ENCODE assay signal across 14 mouse cellular contexts in genomic region chr7:73721046-73721445, GRCm38 (mm10). TPM values are rescaled to one million over a fixed set of nuclear protein-coding genes. Genes with fewer than 3 reads are reported as not detected.
DNase-seq lines count a peak whose midpoint lies in the region; ATAC-seq and TF ChIP-seq lines count a peak whose summit lies in the region.
"Had no signal": no experiment of that assay in that cellular context is flagged by ENCODE, and none has a peak within 500 bp of the region (broad histone marks: within the 10 kb centered on the region; RNA-seq: fewer than 3 reads in every experiment).

No protein-coding gene starts in this region.

- no peak for TF ChIP-seq CTCF in heart, adult 2 months (IDR thresholded peaks at IDR 0.05)

- H3K9ac ChIP-seq in heart, adult 2 months (ENCODE audit: low read depth, low read length) = no peak overlapping the region
- no peak overlapping the region for H3K9ac ChIP-seq in kidney, embryonic 15.5 days
- H3K9ac ChIP-seq: embryonic facial prominence, embryonic 13.5 days had no signal

- H3K4me2 ChIP-seq in kidney, embryonic 15.5 days = no peak overlapping the region
- H3K4me2 ChIP-seq: embryonic facial prominence, embryonic 13.5 days had no signal

- intact Hi-C loops in heart, adult 2 months (cut with DNase I) = loop anchor here (2.0 kb wide), 1 partner anchor 18 kb away; no protein-coding TSS in a partner anchor

- H3K36me3 ChIP-seq in heart, adult 2 months (ENCODE audit: control insufficient read depth, insufficient read depth, low read length) = peaks cover 4% of the 10 kb centered on the region; the same call in 1 of the 2 replicates
- no peaks in the 10 kb centered on the region for H3K36me3 ChIP-seq in heart, embryonic 10.5 days
- no peaks in the 10 kb centered on the region for H3K36me3 ChIP-seq in kidney, embryonic 15.5 days
- H3K36me3 ChIP-seq: embryonic facial prominence, embryonic 13.5 days had no signal

- TF ChIP-seq POLR2A in heart, adult 2 months (IDR thresholded peaks at IDR 0.05; ENCODE audit: insufficient read depth, low read depth, low read length) = no peak

- peaks cover 12% of the 10 kb centered on the region for H3K4me1 ChIP-seq in heart, adult 2 months (ENCODE audit: control insufficient read depth, insufficient read depth, low read length)
- peaks cover 12% of the 10 kb centered on the region for H3K4me1 ChIP-seq in heart, embryonic 10.5 days
- peaks cover 6% of the 10 kb centered on the region; the same call in 1 of the 2 replicates for H3K4me1 ChIP-seq in kidney, embryonic 15.5 days
- H3K4me1 ChIP-seq: megakaryocyte, embryonic 14.5 days had no signal

- no peak for TF ChIP-seq EP300 in heart, adult 2 months (IDR thresholded peaks at IDR 0.05; ENCODE audit: insufficient read depth, low read depth, low read length)

- WGBS in heart, adult 2 months = 36% methylated on average over 3 of the region's 3 CpGs
- 68% methylated on average over 3 of the region's 3 CpGs for WGBS in heart, embryonic 10.5 days
- 64% methylated on average over 3 of the region's 3 CpGs for WGBS in kidney, embryonic 15.5 days

- H3K27ac ChIP-seq in heart, adult 2 months = no peak overlapping the region; the same call in none of the 2 replicates
- no peak overlapping the region for H3K27ac ChIP-seq in heart, embryonic 10.5 days
- no peak overlapping the region for H3K27ac ChIP-seq in kidney, embryonic 15.5 days
- H3K27ac ChIP-seq: embryonic facial prominence, embryonic 13.5 days had no signal

- DNase-seq in adrenal gland, postnatal 10 days = peak; percentile 30
- no peak for DNase-seq in adrenal gland, adult 2 months
- peak; percentile 36 to 46 for DNase-seq in heart, adult 2 months
- no peak for DNase-seq in heart, embryonic 10.5 days (ENCODE audit: low spot score)
- peak; percentile 42 to 56 for DNase-seq in kidney, postnatal 25 days
- DNase-seq in right cerebral cortex, postnatal 14 days = peak; percentile 48
- no peak for DNase-seq in right cerebral cortex, postnatal 25 days
- DNase-seq: cerebellum, adult 11-12 months; retina, postnatal 1 day; thymus, postnatal 25 days had no signal

- ATAC-seq in kidney, embryonic 15.5 days (replicated peaks; ENCODE audit: low FRiP score) = no peak

- no peak overlapping the region for H3K4me3 ChIP-seq in heart, adult 2 months
- no peak overlapping the region for H3K4me3 ChIP-seq in heart, embryonic 10.5 days
- H3K4me3 ChIP-seq in kidney, embryonic 15.5 days (replicated peaks) = no peak overlapping the region
- H3K4me3 ChIP-seq: embryonic facial prominence, embryonic 13.5 days; megakaryocyte, embryonic 14.5 days had no signal

- H3K79me2 ChIP-seq in heart, adult 2 months (replicated peaks; ENCODE audit: control insufficient read depth, insufficient read depth, low read length) = no peaks in the 10 kb centered on the region

- no peaks in the 10 kb centered on the region for H3K27me3 ChIP-seq in heart, adult 2 months (ENCODE audit: control insufficient read depth, insufficient read depth, low read length)
- peaks cover 3% of the 10 kb centered on the region; the same call in 1 of the 2 replicates for H3K27me3 ChIP-seq in heart, embryonic 10.5 days (ENCODE audit: insufficient read depth, poor library complexity, severe bottlenecking)
- H3K27me3 ChIP-seq in kidney, embryonic 15.5 days = no peaks in the 10 kb centered on the region

- 0 out of 2 replicates have a peak, but pooled peaks cover 4% of the 10 kb centered on the region for H3K9me3 ChIP-seq in heart, embryonic 10.5 days
- H3K9me3 ChIP-seq in kidney, embryonic 15.5 days (replicated peaks) = no peaks in the 10 kb centered on the region
- H3K9me3 ChIP-seq: embryonic facial prominence, embryonic 13.5 days had no signal

RNA-seq across cellular contexts. Expression of gene Fam174b, which starts 19.1 kb away (rescaled TPM):
- total RNA-seq in adrenal gland, postnatal 10 days (2021) = 10 to 100 TPM; 12.1 to 12.7 TPM
- total RNA-seq in adrenal gland, adult 2 months (2021) = 10 to 100 TPM in 1 of 2 experiments, 1 to 10 TPM in 1; 7.7 to 11.5 TPM
- polyA plus RNA-seq in adrenal gland, adult 2 months (2012; rRNA removed) = 18.8 and 19.1 TPM in 2 replicates
- total RNA-seq in heart, adult 2 months (2021) = 100 to 1,000 TPM; 175 to 193 TPM
- 149 and 207 TPM in 2 replicates for polyA plus RNA-seq in heart, adult 2 months (2012; rRNA removed)
- polyA plus RNA-seq in heart, embryonic 10.5 days (2016; fragmentation: Nextera tagmentation; extraction: Ambion mirVana) = 21.0 and 24.1 TPM in 2 replicates
- 32.8 and 34.5 TPM in 2 replicates for polyA plus RNA-seq in kidney, embryonic 15.5 days (2015; fragmentation: Nextera tagmentation; extraction: Ambion mirVana)
- total RNA-seq: CH12.LX had no signal

Comparison
In these comparisons a context has a peak if more than half of its experiments do, and no peak if none do; other contexts are left out.
1. DNase-seq: peak in adrenal gland, postnatal 10 days (single experiment), heart, adult 2 months (2 of 2), kidney, postnatal 25 days (2 of 2) and right cerebral cortex, postnatal 14 days (single experiment); none in adrenal gland, adult 2 months (single experiment), heart, embryonic 10.5 days (single experiment) and right cerebral cortex, postnatal 25 days (single experiment).